Mouse (Mus musculus) heart, adult 2 months (tissue): ENCODE measurements at regions not wholly inside any gene's neighbourhood (a gene's known extent, or its start where the extent isn't known, plus 50 kb on each side); places are given as distances from the start of the nearest gene placed in this dataset.

Source experiments
- DNase-seq, 2 experiments: peaks; one replicate each; pipeline ENCODE4 v3.0.0; 2021
- H3K27ac ChIP-seq: fragments of 200-600 bp; 2 replicates; pipeline ENCODE4 v1.8.1; 2022
- H3K27me3 ChIP-seq: fragments of 200-500 bp; 2 replicates; pipeline ENCODE4 v1.6.1; 2012; ENCODE audit warnings: mild to moderate bottlenecking, low read length, inconsistent platforms, mixed read lengths; ENCODE audit not compliant: control insufficient read depth, insufficient read depth
- H3K36me3 ChIP-seq: fragments of 200-500 bp; 2 replicates; pipeline ENCODE4 v1.6.1; 2012; ENCODE audit warnings: low read length, inconsistent platforms; ENCODE audit not compliant: control insufficient read depth, insufficient read depth
- H3K4me1 ChIP-seq: fragments of 200-500 bp; 2 replicates; pipeline ENCODE4 v1.6.1; 2011; ENCODE audit warnings: low read length; ENCODE audit not compliant: control insufficient read depth, insufficient read depth
- H3K4me3 ChIP-seq: fragments of 200-600 bp; 2 replicates; pipeline ENCODE4 v1.8.1; 2022
- H3K79me2 ChIP-seq: fragments of 200-500 bp; replicated peaks from 2 replicates; pipeline ENCODE4 v1.6.1; 2012; ENCODE audit warnings: mild to moderate bottlenecking, inconsistent platforms, low read length, moderate library complexity, mixed read lengths; ENCODE audit not compliant: control insufficient read depth, insufficient read depth
- H3K9ac ChIP-seq: fragments of 200-500 bp; 2 replicates; pipeline ENCODE4 v1.6.1; 2012; ENCODE audit warnings: low read depth, mild to moderate bottlenecking, control low read depth, inconsistent platforms, low read length, mixed read lengths
- CTCF ChIP-seq: fragments of 200-600 bp; IDR thresholded peaks from 2 replicates; pipeline ENCODE4 v1.8.1; 2022; ENCODE audit warnings: antibody characterized with exemption, mild to moderate bottlenecking, moderate library complexity
- EP300 ChIP-seq: fragments of 200-500 bp; IDR thresholded peaks from 2 replicates; pipeline ENCODE4 v1.6.1; 2011; ENCODE audit warnings: low read depth, low read length, control low read depth; ENCODE audit not compliant: insufficient read depth
- POLR2A ChIP-seq: fragments of 200-500 bp; IDR thresholded peaks from 2 replicates; pipeline ENCODE4 v1.6.1; 2011; ENCODE audit warnings: mild to moderate bottlenecking, low read depth, low read length, control low read depth; ENCODE audit not compliant: insufficient read depth
- WGBS: fragments of 180-500 bp; shearing (Covaris S2); methylation state at CpG from one replicate; pipeline ENCODE4 v1.1.7; 2018; 5-methylcytosine and 5-hydroxymethylcytosine counted together
- intact Hi-C: fragments of 180-260 bp; cut with DNase I; formaldehyde crosslinking; loops from one replicate; pipeline ENCODE4 v1.15.1; 2025

GRCm38 (mm10) chr17:87519454-87519853, 72.7 kb upstream of the Calm2 start:
- Histone ChIP-seq H3K4me1 (no peaks in the 10 kb centered on the region), H3K36me3 (no peaks in the 10 kb centered on the region), H3K27me3 (no peaks in the 10 kb centered on the region), H3K4me3 (no peak overlapping the region), H3K79me2 (no peaks in the 10 kb centered on the region), H3K9ac (no peak overlapping the region), H3K27ac (no peak overlapping the region)
- DNase-seq: no peak
- TF ChIP-seq POLR2A (no peak), EP300 (no peak), CTCF (no peak)
- 94% methylated on average over 9 of the region's 9 CpGs for WGBS
- intact Hi-C loops: no loop called here

- 93% methylated on average over 5 of the region's 5 CpGs for WGBS
- Histone ChIP-seq H3K9ac (no peak overlapping the region), H3K27me3 (no peaks in the 10 kb centered on the region), H3K36me3 (no peaks in the 10 kb centered on the region), H3K79me2 (no peaks in the 10 kb centered on the region), H3K4me3 (no peak overlapping the region), H3K27ac (no peak overlapping the region), H3K4me1 (no peaks in the 10 kb centered on the region)
- DNase-seq: no peak
- intact Hi-C loops: no loop called here
- TF ChIP-seq POLR2A: no peak
- no peak for TF ChIP-seq CTCF
- no peak for TF ChIP-seq EP300
Observed at GRCm38 (mm10) chr17:87520841-87521240, 74.1 kb upstream of the Calm2 start.

GRCm38 (mm10) chr17:87521622-87522151, 75.0 kb upstream of the Calm2 start:
- intact Hi-C loops: no loop called here

GRCm38 (mm10) chr17:87522500-87523091, 75.9 kb upstream of the Calm2 start:
- Histone ChIP-seq H3K27ac (peak overlapping the region; percentile 23; the same call in 1 of the 2 replicates), H3K4me1 (no peaks in the 10 kb centered on the region), H3K36me3 (no peaks in the 10 kb centered on the region), H3K4me3 (no peak overlapping the region), H3K9ac (no peak overlapping the region), H3K27me3 (no peaks in the 10 kb centered on the region), H3K79me2 (no peaks in the 10 kb centered on the region)
- TF ChIP-seq EP300 (no peak), POLR2A (no peak), CTCF (no peak)
- DNase-seq: peak in 1 of 2 experiments; percentile 24
- intact Hi-C loops: no loop called here
- WGBS: 33% methylated on average over 8 of the region's 8 CpGs

More at GRCm38 (mm10) chr17:87521622-87522151, 75.0 kb upstream of the Calm2 start:
- no peak overlapping the region for H3K9ac ChIP-seq
- no peaks in the 10 kb centered on the region for H3K4me1 ChIP-seq
- TF ChIP-seq EP300: no peak
- TF ChIP-seq CTCF: no peak
- no peak for TF ChIP-seq POLR2A
- 46% methylated on average over 10 of the region's 10 CpGs for WGBS
- H3K36me3 ChIP-seq: no peaks in the 10 kb centered on the region
- H3K79me2 ChIP-seq: no peaks in the 10 kb centered on the region
- no peak overlapping the region for H3K27ac ChIP-seq
- no peaks in the 10 kb centered on the region for H3K27me3 ChIP-seq
- no peak for DNase-seq
- no peak overlapping the region for H3K4me3 ChIP-seq

DNA sequence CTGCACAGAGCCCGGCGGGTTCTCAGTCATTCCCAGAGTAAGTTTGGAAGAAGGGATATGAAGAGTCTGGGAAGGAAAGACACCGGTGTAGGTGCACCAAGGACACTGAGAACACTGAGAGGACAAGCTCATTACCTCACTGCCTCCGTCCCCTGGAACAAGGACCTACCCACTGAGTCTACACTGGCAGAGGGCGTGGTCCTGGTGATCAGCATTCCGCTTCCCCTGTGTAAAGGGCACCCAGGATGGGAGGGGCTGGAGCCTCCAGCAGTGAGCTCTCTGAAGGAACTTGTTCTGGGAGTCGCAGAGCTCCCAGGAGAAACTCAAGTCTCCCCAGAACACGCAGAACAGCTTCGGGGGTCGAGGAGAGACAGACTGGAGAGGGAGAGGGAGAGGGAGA, 76.9 kb upstream of the Calm2 start:
- no peak for DNase-seq
- intact Hi-C loops: no loop called here
- no peak overlapping the region for H3K4me3 ChIP-seq
- no peaks in the 10 kb centered on the region for H3K4me1 ChIP-seq
- no peak overlapping the region for H3K27ac ChIP-seq
- H3K27me3 ChIP-seq: no peaks in the 10 kb centered on the region
- TF ChIP-seq POLR2A (no peak), CTCF (no peak), EP300 (no peak)
- WGBS: 55% methylated on average over 9 of the region's 10 CpGs
- no peak overlapping the region for H3K9ac ChIP-seq
- no peaks in the 10 kb centered on the region for H3K36me3 ChIP-seq
- H3K79me2 ChIP-seq: no peaks in the 10 kb centered on the region

DNA sequence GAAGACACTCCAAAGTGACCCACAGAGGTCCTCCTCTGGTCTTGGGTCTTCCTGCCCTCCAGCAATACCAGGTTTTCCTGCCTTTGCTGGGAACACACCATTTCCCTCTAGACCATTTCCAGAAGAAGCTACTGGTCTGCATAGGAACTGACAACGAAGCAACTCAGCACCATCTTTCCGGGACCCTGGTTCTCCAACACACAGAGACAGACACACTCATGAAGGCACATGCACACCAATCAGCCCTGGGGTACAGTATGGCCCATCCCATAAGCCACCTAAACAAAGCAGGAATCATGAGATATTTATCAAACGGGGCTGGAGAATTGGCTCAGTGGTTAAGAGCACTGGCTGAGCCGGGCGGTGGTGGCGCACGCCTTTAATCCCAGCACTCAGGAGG, 80.4 kb upstream of the Calm2 start:
- intact Hi-C loops: no loop called here
- 93% methylated on average over 7 of the region's 7 CpGs for WGBS
- TF ChIP-seq EP300 (no peak), CTCF (no peak), POLR2A (no peak)
- Histone ChIP-seq H3K79me2 (no peaks in the 10 kb centered on the region), H3K27ac (no peak overlapping the region), H3K9ac (no peak overlapping the region), H3K4me3 (no peak overlapping the region), H3K4me1 (peaks cover 5% of the 10 kb centered on the region), H3K36me3 (no peaks in the 10 kb centered on the region), H3K27me3 (no peaks in the 10 kb centered on the region)
- no peak for DNase-seq
